Mouse (Mus musculus) midbrain, embryonic 16.5 days (tissue): ENCODE results near the gene Odf3b. TPM values are rescaled to one million over a fixed set of nuclear protein-coding genes. Genes with fewer than 3 reads are reported as not detected.

Experiments used
- ATAC-seq: fragments of 200-750 bp; cut with Nextera tagmentation; 2 replicates; pipeline ENCODE4 v1.8.0; 2017; ENCODE audit warnings: moderate TSS enrichment
- H3K27ac ChIP-seq: fragments of 300-500 bp; sonication (generic); 2 replicates; pipeline ENCODE4 v1.5.1; 2014; ENCODE audit warnings: mild to moderate bottlenecking, low read length, mixed read lengths
- H3K27me3 ChIP-seq: fragments of 300-500 bp; sonication (generic); 2 replicates; pipeline ENCODE4 v1.6.1; 2014; ENCODE audit warnings: low read depth, low read length, mixed read lengths; ENCODE audit not compliant: control insufficient read depth, insufficient read depth
- H3K36me3 ChIP-seq: fragments of 300-500 bp; sonication (generic); 2 replicates; pipeline ENCODE4 v1.6.1; 2014; ENCODE audit warnings: mild to moderate bottlenecking, low read length, moderate library complexity, mixed read lengths; ENCODE audit not compliant: control insufficient read depth, insufficient read depth
- H3K4me1 ChIP-seq: fragments of 300-500 bp; sonication (generic); 2 replicates; pipeline ENCODE4 v1.6.1; 2014; ENCODE audit warnings: mild to moderate bottlenecking, low read length, mixed read lengths; ENCODE audit not compliant: control insufficient read depth, insufficient read depth
- H3K4me2 ChIP-seq: fragments of 300-500 bp; sonication (generic); 2 replicates; pipeline ENCODE4 v1.6.1; 2014; ENCODE audit warnings: mild to moderate bottlenecking, low read length, mixed read lengths
- H3K4me3 ChIP-seq: fragments of 300-500 bp; sonication (generic); 2 replicates; pipeline ENCODE4 v1.5.1; 2014; ENCODE audit warnings: low read depth, mild to moderate bottlenecking, low read length, moderate library complexity, mixed read lengths
- H3K9ac ChIP-seq: fragments of 300-500 bp; sonication (generic); 2 replicates; pipeline ENCODE4 v1.6.1; 2014; ENCODE audit warnings: low read depth, low read length, mixed read lengths
- H3K9me3 ChIP-seq: fragments of 300-500 bp; sonication (generic); replicated peaks from 2 replicates; pipeline ENCODE4 v1.6.1; 2014; ENCODE audit warnings: mild to moderate bottlenecking, low read length, mixed read lengths; ENCODE audit not compliant: control insufficient read depth, poor library complexity, severe bottlenecking
- WGBS: fragments of 180-500 bp; shearing (Covaris S2); extraction: QIAGEN DNeasy Blood & Tissue Kit; methylation state at CpG from one replicate; pipeline ENCODE4 v1.1.7; 2014; 5-methylcytosine and 5-hydroxymethylcytosine counted together
- polyA plus RNA-seq: library from polyadenylated mRNA; unstranded; fragments of >200 nt; fragmentation: Nextera tagmentation; extraction: Ambion mirVana; gene quantifications from 2 replicates; pipeline ENCODE4 v1.2.1, GENCODE M21; 2015

Gene Odf3b
- polyA plus RNA-seq, 1 experiment from 2014 or later, result 5.5 TPM

DNA sequence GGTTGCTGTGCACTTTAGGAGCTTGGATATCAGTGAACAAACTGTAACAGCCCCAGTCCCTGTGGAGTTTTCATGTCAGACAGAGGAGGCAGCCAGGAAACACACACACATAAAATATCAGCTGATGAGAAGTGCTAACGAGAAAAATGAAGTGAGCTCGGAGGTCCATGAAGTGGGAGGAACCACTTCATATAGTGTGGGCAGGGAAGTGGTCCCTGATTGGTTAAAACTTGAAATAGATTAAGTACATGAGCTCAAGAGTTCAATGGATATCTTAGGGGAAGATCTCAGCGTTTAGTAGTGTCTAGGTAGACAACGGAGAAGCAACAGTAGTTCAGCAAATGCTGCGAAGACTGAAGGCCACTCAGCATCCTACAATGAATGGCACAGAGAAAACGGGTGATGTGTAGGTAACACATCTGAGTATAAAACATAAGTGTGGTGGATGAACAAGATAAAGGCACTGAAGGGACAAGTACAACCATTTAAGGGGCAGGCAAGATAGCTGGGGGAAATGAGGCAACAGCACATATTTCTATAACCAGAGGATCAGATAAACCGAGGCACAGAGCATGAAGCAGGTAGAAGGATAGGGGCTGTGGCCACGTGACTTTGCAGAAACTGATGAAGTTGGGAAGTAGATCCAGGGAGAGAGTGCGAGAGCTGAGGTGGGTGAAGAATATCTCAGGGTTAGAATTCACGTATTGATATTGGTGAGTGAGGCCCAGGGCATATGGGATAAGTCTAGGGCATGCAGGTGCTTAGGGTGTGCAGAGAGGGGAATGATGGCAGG lies 25.9 kb upstream of the Odf3b start:
- no peak overlapping the region for H3K9ac ChIP-seq
- peaks cover 3% of the 10 kb centered on the region; the same call in 1 of the 2 replicates for H3K9me3 ChIP-seq
- H3K4me3 ChIP-seq, result no peak overlapping the region
- no peaks in the 10 kb centered on the region for H3K36me3 ChIP-seq
- H3K27me3 ChIP-seq, result no peaks in the 10 kb centered on the region
- no peak overlapping the region for H3K27ac ChIP-seq
- H3K4me1 ChIP-seq, result no peaks in the 10 kb centered on the region
- 87% methylated on average over 10 of the region's 10 CpGs for WGBS
- H3K4me2 ChIP-seq, result no peak overlapping the region
- ATAC-seq, result no peak

DNA sequence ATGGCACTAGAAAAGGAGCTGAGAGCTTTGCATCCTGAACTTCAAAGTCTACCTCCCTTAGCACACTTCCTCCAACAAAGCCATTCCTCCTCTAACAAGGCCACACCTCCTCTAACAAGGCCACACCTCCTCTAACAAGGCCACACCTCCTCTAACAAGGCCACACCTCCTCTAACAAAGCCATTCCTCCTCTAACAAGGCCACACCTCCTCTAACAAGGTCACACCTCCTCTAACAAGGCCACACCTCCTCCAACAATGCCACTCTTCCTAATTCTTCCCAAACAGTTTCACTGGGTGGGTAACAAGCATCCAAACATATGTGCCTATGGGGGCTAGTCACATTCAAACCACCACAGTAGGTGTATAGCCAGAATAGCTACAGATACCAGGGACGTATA lies 23.4 kb upstream of the Odf3b start:
- Histone ChIP-seq H3K9me3 (0 out of 2 replicates have a peak, but pooled peaks cover 3% of the 10 kb centered on the region), H3K4me1 (no peaks in the 10 kb centered on the region), H3K36me3 (no peaks in the 10 kb centered on the region), H3K9ac (no peak overlapping the region), H3K4me3 (no peak overlapping the region), H3K4me2 (no peak overlapping the region), H3K27me3 (no peaks in the 10 kb centered on the region), H3K27ac (no peak overlapping the region)
- no peak for ATAC-seq
- WGBS, result 94% methylated on average over 1 of the region's 1 CpGs

DNA sequence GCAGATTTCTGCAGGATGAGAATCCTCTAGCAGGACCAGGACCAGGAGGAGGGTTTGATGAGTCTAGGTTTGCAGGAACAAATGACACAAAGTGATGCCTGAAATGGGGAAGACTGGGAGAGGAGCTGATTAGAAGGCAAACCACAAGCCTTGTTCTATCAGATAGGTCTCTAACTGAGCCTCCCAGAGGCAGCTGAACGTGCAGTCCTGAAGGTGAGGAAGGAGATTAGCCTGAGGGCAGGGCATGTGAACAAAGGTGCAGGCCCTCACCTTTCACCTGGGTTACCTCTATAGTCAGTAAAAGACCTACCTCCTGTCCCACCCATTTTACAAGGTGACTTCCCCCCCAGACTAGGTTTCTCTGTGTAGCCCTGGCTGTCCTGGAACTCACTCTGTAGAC lies 20.6 kb upstream of the Odf3b start:
- WGBS, result 60% methylated on average over 1 of the region's 1 CpGs
- no peaks in the 10 kb centered on the region for H3K36me3 ChIP-seq
- no peak overlapping the region for H3K27ac ChIP-seq
- H3K4me1 ChIP-seq, result no peaks in the 10 kb centered on the region
- no peaks in the 10 kb centered on the region for H3K27me3 ChIP-seq
- no peak overlapping the region for H3K4me2 ChIP-seq
- ATAC-seq, result no peak
- H3K4me3 ChIP-seq, result no peak overlapping the region
- H3K9me3 ChIP-seq, result no peaks in the 10 kb centered on the region
- H3K9ac ChIP-seq, result no peak overlapping the region

DNA sequence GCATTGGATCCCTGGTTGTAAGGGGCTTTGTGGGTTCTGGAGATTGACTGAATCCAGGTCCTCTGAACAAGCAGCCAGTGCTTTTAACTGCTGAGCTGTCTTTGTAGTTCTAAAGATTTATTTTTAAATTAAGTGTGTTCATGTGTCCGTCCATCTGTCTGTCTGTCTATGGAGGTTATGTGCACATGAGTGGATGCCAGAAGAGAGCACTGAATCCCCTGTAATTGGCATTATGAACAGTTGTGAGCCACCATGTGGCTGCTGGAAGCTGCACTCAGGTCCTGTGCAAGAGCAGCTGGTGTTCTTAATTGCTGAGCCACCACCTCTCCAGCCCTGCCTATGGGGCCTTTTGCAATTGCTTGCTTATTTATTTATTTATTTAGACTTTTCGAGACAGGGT lies 19.1 kb upstream of the Odf3b start:
- no peaks in the 10 kb centered on the region for H3K4me1 ChIP-seq
- no peaks in the 10 kb centered on the region for H3K27me3 ChIP-seq
- 81% methylated on average over 2 of the region's 2 CpGs for WGBS
- no peak overlapping the region for H3K4me3 ChIP-seq
- no peak overlapping the region for H3K4me2 ChIP-seq
- H3K9ac ChIP-seq, result no peak overlapping the region
- H3K27ac ChIP-seq, result no peak overlapping the region
- ATAC-seq, result no peak
- H3K9me3 ChIP-seq, result no peaks in the 10 kb centered on the region
- H3K36me3 ChIP-seq, result no peaks in the 10 kb centered on the region

DNA sequence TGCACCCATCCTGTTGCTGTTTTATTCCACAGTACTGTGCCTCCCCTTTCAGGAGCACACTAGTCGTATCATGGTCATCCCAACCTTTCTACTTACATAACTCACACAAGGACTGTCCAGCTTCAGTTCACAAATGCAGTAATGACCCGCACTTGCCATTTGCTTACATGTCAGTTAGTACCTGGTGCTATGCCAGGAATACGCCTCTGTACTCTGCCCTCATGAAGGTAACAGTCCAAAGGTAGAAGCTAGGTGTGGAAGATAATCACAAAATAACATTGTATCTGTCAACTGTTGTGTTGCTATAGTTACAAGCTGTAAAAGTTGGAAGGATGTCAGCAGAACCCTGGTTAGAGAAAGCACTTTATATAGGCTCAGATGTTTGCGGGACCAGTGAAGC lies 17.8 kb upstream of the Odf3b start:
- H3K27ac ChIP-seq, result no peak overlapping the region
- no peaks in the 10 kb centered on the region for H3K36me3 ChIP-seq
- WGBS, result 91% methylated on average over 4 of the region's 4 CpGs
- H3K27me3 ChIP-seq, result no peaks in the 10 kb centered on the region
- H3K4me3 ChIP-seq, result no peak overlapping the region
- no peaks in the 10 kb centered on the region for H3K9me3 ChIP-seq
- H3K4me2 ChIP-seq, result no peak overlapping the region
- ATAC-seq, result no peak
- no peaks in the 10 kb centered on the region for H3K4me1 ChIP-seq
- no peak overlapping the region for H3K9ac ChIP-seq

DNA sequence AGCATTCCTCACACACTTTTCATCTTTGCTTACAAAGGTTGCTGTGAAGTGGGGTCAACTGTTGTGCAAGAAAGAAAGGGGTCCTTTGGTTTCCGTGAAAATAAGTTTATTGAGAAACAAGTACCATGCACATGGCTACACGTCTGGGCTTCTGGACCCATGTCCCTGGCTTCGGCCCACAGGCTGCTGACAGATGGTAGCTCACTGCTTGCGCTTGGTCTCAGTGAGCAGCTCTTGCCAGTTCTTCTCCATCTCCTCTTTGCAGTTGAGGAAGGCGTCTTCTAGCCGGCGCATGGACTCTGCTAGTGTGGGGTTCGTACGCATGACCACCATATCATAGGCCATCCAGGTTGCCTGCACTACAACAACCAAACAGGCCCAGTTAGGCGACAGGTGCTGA lies 11.0 kb upstream of the Odf3b start:
- H3K4me3 ChIP-seq, result no peak overlapping the region
- H3K9ac ChIP-seq, result no peak overlapping the region
- no peaks in the 10 kb centered on the region for H3K27me3 ChIP-seq
- no peak overlapping the region for H3K4me2 ChIP-seq
- ATAC-seq, result no peak
- H3K27ac ChIP-seq, result no peak overlapping the region
- no peaks in the 10 kb centered on the region for H3K36me3 ChIP-seq
- H3K4me1 ChIP-seq, result no peaks in the 10 kb centered on the region
- 94% methylated on average over 10 of the region's 10 CpGs for WGBS
- H3K9me3 ChIP-seq, result no peaks in the 10 kb centered on the region

DNA sequence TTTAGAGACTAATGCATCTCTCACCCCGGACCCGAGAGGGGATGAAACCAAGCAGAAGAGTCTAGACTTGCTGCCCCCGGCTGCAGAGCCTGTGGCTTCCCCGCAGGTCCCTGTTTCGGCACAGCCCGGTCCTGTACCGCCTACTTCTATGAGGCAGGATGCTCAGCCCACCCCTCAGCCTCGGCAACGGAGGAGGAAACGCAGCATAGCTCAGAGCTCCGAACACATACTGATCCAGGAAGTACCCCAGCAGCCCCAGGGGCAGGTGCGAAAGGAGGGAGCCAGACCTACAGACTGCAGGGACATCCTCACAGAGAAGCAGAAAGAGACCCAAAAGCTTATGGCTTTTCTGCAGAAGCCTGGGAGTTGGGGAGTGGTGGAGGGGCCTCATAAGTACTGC lies 8.0 kb upstream of the Odf3b start:
- H3K4me2 ChIP-seq, result no peak overlapping the region
- H3K27me3 ChIP-seq, result no peaks in the 10 kb centered on the region; the same call in 1 of the 2 replicates

DNA sequence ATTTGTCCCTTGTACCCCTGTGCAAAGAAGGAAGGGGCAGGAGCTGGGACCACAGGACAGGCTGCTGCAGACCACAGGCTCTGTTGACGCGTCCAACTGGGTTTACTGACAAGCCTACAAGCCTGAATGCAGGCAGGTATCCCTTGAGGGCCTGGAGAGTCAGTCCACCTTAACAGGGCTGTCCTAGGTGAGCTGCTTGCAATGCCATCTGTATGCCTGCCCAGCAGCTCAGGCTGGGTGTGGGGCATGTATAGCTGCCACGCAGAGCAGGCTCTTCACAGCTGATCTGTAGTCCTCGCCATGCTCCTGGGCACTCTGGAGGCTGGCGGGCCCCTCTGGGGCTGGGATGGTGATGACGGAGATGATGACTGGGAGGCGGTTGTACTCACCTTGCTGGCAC lies 5.5 kb upstream of the Odf3b start, which contains the start of gene Klhdc7b:
Gene Klhdc7b (plus strand): TSS at position 301 of the 400 bp plus-strand sequence.
- WGBS, result 91% methylated on average over 7 of the region's 7 CpGs
- H3K9ac ChIP-seq, result no peak within 1 kb of the TSS
- H3K4me1 ChIP-seq, result no peaks in the 10 kb centered on the region
- no peak within 1 kb of the TSS for H3K4me2 ChIP-seq
- H3K4me3 ChIP-seq, result no peak within 1 kb of the TSS
- no peak within 1 kb of the TSS for H3K27ac ChIP-seq
- no peak for ATAC-seq
- peaks cover under 1% of the 10 kb centered on the region for H3K27me3 ChIP-seq
- no peaks in the 10 kb centered on the region for H3K9me3 ChIP-seq
- no peaks in the 10 kb centered on the region for H3K36me3 ChIP-seq

More for the DNA sequence above, 8.0 kb upstream of the Odf3b start:
- H3K36me3 ChIP-seq, result no peaks in the 10 kb centered on the region
- no peaks in the 10 kb centered on the region for H3K4me1 ChIP-seq
- WGBS, result 50% methylated on average over 12 of the region's 12 CpGs
- H3K9me3 ChIP-seq, result no peaks in the 10 kb centered on the region
- no peak overlapping the region for H3K4me3 ChIP-seq
- no peak overlapping the region for H3K27ac ChIP-seq
- no peak for ATAC-seq
- no peak overlapping the region for H3K9ac ChIP-seq

DNA sequence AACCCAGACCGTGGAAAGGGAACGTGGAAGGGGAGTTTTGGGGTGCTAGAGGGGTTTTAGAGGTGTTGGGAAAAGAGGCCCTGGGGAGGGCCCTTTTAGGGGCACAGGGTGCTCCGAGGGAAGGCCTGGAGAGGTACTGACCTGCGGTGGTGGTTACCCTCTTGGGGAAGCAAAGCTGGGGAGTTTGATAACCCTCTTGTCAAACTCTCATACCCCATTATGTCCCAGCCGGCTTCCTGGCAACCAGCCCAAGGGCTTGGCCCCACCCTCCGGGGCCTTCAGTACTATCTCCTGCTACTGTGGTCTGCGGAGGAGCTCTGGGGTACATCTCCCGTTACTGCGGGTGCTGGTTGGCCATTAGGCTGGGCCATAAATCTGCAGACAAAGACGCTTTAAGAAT lies 347 bp upstream of the Odf3b start:
- no peak overlapping the region for H3K27ac ChIP-seq
- peaks cover 13% of the 10 kb centered on the region; the same call in 1 of the 2 replicates for H3K4me1 ChIP-seq
- no peak for ATAC-seq
- no peak overlapping the region for H3K9ac ChIP-seq
- WGBS, result 13% methylated on average over 10 of the region's 10 CpGs
- H3K27me3 ChIP-seq, result peaks cover 35% of the 10 kb centered on the region
- no peaks in the 10 kb centered on the region for H3K36me3 ChIP-seq
- peak overlapping the region; percentile 72 for H3K4me2 ChIP-seq
- no peaks in the 10 kb centered on the region for H3K9me3 ChIP-seq
- H3K4me3 ChIP-seq, result peak overlapping the region; percentile 40; the same call in 1 of the 2 replicates
